Mouse (Mus musculus) CH12.LX (cell line): ENCODE data around the gene Gapvd1.

ENCODE experiments used
- MAX ChIP-seq: IDR thresholded peaks from 2 replicates; pipeline ENCODE4 v1.6.1; 2011; ENCODE audit warnings: low read length, improper control_type of control experiment
- MAZ ChIP-seq: IDR thresholded peaks from 2 replicates; pipeline ENCODE4 v1.6.1; 2012; ENCODE audit warnings: low read depth, mild to moderate bottlenecking, inconsistent platforms, low read length, improper control_type of control experiment, moderate library complexity

DNA sequence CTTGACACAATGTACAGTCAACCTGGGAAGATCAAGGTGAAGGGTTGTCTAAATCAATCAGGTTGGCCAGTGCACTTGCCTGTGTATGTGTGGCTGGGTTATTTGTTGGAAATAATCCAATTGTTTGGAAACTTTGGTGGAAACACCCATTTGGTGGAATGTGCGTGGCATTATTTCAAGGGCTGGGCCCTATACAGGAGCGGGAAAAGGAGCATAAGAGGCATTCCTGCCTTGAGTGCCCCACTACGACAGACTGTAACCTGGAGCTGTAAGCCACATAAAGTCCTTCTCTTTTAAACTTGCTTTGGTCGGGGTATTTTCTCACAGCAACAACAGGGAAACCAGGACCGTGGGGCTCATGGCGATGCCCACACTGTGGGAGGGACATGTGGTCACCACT, 84.6 kb downstream of the Gapvd1 start:
- no peak for TF ChIP-seq MAX
- no peak for TF ChIP-seq MAZ
